ENCODE assay signal across 15 mouse cellular contexts in the genomic region with DNA sequence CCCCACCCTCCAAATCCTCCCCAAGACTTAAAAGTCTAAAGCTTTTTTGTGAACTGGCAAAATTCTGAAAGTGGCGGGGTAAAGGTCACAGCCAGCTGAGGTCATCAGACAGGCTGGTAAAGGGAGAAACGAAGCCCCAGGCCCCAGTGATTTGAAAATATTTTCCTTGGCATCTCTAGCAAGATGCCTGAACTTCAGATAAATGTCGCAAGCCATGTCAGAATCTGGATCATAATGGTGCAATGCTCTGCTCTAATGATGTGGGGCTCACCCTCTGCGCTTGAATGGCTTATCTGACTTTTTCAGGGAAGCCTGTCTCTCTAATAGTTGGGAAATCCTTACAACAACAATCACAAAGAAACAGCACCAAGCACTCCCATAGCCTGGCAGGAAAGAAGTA.
A peak's percentile ranks its signal among the peaks of the same experiment; 100 is the strongest.
DNase-seq lines count a peak whose midpoint lies in the region; ATAC-seq and TF ChIP-seq lines count a peak whose summit lies in the region.
"Had no signal": no experiment of that assay in that cellular context is flagged by ENCODE, and none has a peak within 500 bp of the region (broad histone marks: within the 10 kb centered on the region; RNA-seq: fewer than 3 reads in every experiment).

No protein-coding gene starts in this region.

- no peak overlapping the region for H3K4me3 ChIP-seq in heart, embryonic 10.5 days
- H3K4me3 ChIP-seq in left cerebral cortex, adult 2 months = no peak overlapping the region
- H3K4me3 ChIP-seq: embryonic facial prominence, embryonic 13.5 days; hindbrain, embryonic 10.5 days had no signal

- no peak for TF ChIP-seq CTCF in left cerebral cortex, adult 2 months (IDR thresholded peaks at IDR 0.05)

- 47% methylated on average over 4 of the region's 4 CpGs for WGBS in heart, embryonic 10.5 days

- no peaks in the 10 kb centered on the region for H3K27me3 ChIP-seq in heart, embryonic 10.5 days (ENCODE audit: insufficient read depth, poor library complexity, severe bottlenecking)
- H3K27me3 ChIP-seq: embryonic facial prominence, embryonic 13.5 days had no signal

- intact Hi-C loops in heart, postnatal 14 days (cut with DNase I) = no loop called here
- intact Hi-C loops in left cerebral cortex, adult 2 months (cut with DNase I) = loop anchor here (5.0 kb wide), 1 partner anchor 41 kb away; no protein-coding TSS in a partner anchor

- peaks cover 97% of the 10 kb centered on the region for H3K4me1 ChIP-seq in heart, embryonic 10.5 days

- no peaks in the 10 kb centered on the region for H3K9me3 ChIP-seq in heart, embryonic 10.5 days
- H3K9me3 ChIP-seq: embryonic facial prominence, embryonic 13.5 days; hindbrain, embryonic 10.5 days had no signal

- peak; percentile 36; the same call in 1 of the 2 replicates for ATAC-seq in granulocyte monocyte progenitor cell, adult 5-6 weeks (replicated peaks; ENCODE audit: poor library complexity, severe bottlenecking)
- no peak for ATAC-seq in erythroblast, adult 5-6 weeks (replicated peaks; ENCODE audit: low FRiP score, poor library complexity, severe bottlenecking)
- ATAC-seq: forebrain, embryonic 14.5 days; inflammation-experienced regulatory T-cells, adult 6 months had no signal

- DNase-seq in heart, embryonic 10.5 days (ENCODE audit: low spot score) = no peak
- no peak for DNase-seq in heart, postnatal 14 days
- no peak for DNase-seq in left cerebral cortex, adult 2 months (ENCODE audit: extremely low spot score in 1 of 2, low spot score in 2 of 2)
- no peak for DNase-seq in left cerebral cortex, adult 18-20 months (ENCODE audit: low spot score in 2 of 2)
- DNase-seq in NIH3T3 (ENCODE audit: low read depth) = peak; percentile 73
- DNase-seq: adrenal gland, postnatal 10 days; kidney, adult 9 months; layer of hippocampus, adult 9-11 months; lung, adult 2 months had no signal

- peak overlapping the region; percentile 87 for H3K27ac ChIP-seq in heart, embryonic 10.5 days
- peak overlapping the region; percentile 33; the same call in 1 of the 2 replicates for H3K27ac ChIP-seq in left cerebral cortex, adult 2 months

- no peaks in the 10 kb centered on the region for H3K36me3 ChIP-seq in heart, embryonic 10.5 days
- H3K36me3 ChIP-seq: embryonic facial prominence, embryonic 13.5 days; hindbrain, embryonic 10.5 days had no signal
